Mouse (Mus musculus) retina, postnatal 1 day (tissue): ENCODE results near the gene Cdc42ep2.
A peak's percentile ranks its signal among the peaks of the same experiment; 100 is the strongest.

ENCODE experiments used
- DNase-seq: peaks from one replicate; pipeline ENCODE4 v3.0.0-alpha.2; 2012

The Cdc42ep2 gene

GRCm38 (mm10) chr19:5924713-5925093 lies at the start of gene Cdc42ep2:
Cdc42ep2 (minus strand) TSS chr19:5924816.
- DNase-seq, result peak; percentile 95

- no peak for DNase-seq
Observed at GRCm38 (mm10) chr19:5967664-5968063, 43.0 kb upstream of the Cdc42ep2 start.

DNA sequence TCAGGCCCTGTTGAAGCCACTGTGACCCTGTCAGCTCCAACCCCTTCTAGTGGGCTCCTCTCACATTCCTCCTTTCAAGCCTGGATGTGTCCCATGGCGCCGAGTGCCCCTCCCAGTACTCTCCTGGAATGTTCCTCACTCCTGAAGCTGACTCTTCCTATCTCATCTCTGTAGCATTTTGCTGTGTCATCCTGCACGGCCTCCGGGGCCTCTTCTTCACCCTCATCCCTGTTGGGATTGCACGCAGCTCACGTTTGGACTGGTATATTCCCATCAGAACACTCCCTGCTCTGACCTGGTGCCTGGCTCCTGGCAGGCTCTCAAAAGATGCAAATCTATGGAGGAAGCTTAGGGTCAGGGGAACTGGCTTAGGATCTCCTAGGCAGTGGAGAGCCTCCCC lies 42.2 kb upstream of the Cdc42ep2 start:
- DNase-seq, result no peak

DNA sequence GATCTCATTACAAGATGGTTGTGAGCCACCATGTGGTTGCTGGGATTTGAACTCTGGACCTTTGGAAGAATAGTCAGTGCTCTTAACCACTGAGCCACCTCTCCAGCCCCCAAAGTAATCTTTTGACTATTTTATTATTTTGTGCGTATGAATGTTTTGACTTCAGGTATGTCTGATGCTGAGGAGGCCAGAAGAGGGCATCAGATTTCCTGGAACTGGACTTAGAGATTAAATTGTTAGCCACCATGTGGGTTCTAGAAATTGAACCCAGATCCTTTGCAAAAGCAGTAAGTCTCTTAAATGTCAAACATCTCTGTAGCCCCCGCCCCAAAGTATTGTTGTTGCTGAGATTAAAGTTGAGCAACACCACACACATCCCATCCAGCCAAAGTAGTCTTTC lies 41.3 kb upstream of the Cdc42ep2 start:
- DNase-seq, result no peak

- peak; percentile 85 for DNase-seq
Observed at GRCm38 (mm10) chr19:5965280-5965679, 40.7 kb upstream of the Cdc42ep2 start.

GRCm38 (mm10) chr19:5964804-5965203 lies 40.2 kb upstream of the Cdc42ep2 start:
- no peak for DNase-seq

DNA sequence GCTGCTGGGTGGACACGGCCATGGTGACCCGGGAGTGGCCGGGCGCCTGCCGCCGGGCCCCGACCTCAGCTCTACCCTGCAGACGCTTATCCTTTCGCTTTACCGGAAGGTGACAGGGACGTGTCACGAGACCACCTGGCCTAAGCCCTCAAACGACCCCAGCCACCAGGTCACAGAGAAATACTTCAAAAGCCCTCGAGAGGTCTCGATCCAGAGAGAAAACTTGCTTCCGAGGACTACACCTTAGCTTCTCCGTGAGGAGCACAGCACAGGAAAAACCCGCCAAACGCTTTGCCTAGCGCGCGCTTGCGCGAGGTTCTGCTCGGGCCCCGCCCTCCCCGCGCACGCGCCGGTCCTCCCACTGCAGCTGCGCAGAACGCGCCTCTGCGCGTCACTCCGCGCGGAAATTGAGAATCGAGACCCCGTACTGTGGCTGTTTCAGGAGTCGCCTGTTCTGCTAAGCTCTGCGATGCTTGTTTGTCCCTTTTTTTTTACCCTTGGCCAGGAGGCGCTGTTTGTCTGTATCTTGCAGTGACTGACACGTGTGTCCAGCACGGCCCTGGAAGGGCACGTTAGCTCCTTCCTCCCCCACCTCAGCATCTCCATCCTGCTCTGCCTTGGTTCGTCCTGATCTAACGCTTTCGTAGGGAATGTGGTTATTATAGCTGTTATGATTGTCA lies 39.4 kb upstream of the Cdc42ep2 start, which contains the start of gene Pola2:
Pola2 (minus strand) TSS at position 320 of the 680 bp plus-strand sequence.
- DNase-seq, result peak; percentile 91

DNA sequence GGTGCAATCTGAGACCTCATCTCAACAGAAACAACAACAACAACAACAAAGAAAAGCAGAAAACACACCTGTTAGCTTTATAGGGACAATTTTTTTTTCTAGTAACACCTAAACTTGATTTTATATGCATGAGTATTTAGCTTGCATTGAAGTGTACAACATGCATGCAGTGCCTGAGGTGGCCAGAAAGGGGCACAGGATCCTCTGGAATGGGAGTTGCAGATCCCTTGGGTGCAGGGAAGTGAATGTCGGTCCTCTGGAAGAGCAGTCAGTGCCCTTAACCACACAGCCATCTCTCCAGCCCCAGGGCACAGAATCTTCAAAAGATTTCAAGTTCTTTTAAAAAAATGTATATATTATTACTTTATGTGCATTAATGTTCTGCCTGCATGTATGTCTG lies 38.0 kb upstream of the Cdc42ep2 start:
- DNase-seq, result no peak

DNA sequence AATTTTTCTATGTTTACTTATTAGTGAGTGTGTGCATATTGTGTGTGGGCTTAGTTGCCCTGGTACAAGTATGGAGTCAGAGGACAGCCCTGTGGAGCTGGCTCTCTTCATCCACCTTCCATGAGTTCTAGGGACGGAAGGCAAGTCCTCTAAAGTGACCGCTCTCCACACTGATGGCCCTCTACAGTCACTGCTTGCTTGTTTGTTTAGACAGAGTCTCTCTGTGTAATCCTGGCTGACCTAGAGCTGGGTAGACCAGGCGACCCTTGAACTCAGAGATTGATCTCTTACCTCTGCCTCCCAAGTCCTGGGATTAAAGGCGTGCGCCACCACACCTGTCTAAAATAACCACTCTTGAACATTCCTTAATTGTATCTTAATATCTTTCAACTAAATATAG lies 32.8 kb upstream of the Cdc42ep2 start:
- DNase-seq, result no peak

DNA sequence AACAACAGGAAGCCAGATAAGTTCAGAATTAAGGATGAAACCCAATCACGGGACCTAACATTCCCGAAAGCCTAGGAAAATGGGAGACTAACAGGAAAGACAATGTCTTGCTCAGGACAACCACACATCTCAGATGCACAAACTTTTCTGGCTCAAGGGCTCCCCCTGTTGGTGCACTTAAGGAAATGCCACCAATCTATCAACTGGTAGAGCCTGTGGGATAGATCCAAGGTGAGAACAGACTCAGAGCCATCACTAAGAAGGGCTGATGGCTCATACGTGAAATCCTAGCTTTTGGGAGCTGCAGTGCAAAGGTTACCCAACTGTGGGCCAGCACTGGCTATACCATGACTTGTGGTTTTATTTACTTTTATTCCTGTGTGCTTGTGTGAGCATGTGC lies 32.1 kb upstream of the Cdc42ep2 start:
- DNase-seq, result peak; percentile 84

GRCm38 (mm10) chr19:5955704-5956670 lies 31.4 kb upstream of the Cdc42ep2 start:
- DNase-seq, result no peak

DNA sequence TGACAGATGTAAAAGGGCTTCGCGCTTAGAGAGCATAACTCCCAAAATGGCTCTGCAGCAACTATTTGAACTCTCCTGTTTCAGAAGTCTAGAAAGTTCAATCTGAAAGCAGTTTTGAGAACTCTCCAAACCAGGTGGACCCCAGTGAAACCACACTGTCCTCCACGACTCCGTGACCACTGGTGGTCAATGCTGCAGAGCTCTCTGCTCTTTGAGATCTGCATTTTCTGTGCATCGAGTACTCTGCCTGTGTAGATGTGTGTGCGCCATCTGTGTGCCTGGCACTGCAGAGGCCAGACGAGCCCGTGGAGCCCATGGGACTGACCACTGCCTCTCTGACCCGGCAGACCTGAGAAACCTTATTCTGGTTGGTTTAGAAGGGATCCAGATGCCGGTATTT lies 30.3 kb upstream of the Cdc42ep2 start:
- no peak for DNase-seq

DNA sequence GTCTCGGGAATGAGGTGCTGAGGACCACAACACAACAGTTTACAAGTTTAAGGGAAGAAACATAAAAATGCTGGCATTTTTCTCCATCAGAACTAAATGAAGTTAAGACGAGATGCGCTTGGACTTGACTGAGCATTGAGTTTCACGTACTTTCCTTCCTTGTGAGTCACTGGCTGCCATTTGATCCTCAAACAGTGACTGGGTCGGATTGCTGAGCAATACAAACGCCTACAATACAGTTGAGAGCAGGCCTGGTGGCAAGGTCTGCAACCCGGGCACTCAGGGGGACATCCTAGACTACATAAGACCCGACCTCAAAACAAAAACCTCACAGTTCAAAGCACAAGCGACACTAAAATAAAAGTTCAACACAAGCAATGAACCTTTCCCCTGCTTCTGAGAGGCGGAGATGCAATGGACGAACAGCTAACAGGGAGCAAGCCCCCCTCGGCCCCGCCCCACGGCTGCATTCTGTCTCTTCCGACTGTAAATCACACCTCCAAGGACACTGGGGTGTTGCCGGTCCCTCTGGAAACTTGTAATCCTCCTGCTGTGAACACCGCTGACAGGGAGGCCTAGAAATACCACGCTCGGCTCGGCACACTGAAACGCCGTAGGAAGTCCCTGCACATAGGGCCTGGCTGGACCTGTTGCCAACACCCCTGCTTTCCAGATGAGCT lies 29.6 kb upstream of the Cdc42ep2 start:
- DNase-seq, result no peak

DNA sequence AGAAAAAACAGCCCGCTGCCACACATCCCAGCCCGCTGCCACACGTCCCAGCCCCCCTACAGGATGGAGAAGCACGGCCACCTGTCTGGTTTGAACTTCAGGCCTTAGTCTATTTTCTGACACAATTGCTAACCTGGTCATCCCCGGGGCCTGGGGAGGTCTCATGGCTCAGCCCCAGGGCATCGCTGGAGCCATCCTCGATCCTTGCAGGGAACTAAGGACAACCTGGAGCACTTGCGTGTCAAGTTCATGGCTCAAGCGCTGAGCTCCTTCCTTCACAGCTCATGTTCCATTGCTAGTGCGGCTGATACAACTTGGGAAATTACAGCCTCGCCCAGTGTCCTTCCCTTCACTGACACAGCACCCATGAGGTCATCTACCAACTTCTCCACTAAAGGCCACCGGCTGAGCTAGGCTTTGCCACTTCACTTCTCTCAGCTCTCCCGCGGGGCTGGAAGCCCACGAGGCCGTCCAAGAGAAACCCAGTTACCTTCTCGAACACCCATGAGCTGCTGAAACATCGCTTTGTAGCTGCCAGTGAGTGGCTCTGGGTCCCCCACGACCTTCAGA lies 28.7 kb upstream of the Cdc42ep2 start:
- no peak for DNase-seq

GRCm38 (mm10) chr19:5952071-5952691 lies 27.6 kb upstream of the Cdc42ep2 start:
- DNase-seq, result no peak

DNA sequence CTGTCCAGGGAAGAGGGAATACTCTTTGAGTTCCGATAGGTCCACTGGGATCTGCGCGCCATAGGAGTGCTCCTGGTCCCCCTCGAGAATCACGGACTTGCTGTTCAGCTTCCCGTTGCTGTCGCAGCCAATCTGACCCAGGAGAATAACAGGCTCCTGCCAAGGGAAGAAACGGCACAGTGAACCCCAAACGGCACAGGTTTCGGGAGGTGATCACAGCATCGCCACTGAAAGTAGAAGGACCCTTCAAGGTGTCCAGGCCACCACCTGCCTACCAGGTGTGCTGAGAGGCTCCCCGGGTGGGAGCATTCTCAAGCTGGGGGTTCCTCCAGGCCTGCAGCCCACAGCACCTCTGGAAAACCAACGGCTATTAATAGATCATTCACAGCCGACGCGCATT lies 27.0 kb upstream of the Cdc42ep2 start:
- DNase-seq, result no peak

DNA sequence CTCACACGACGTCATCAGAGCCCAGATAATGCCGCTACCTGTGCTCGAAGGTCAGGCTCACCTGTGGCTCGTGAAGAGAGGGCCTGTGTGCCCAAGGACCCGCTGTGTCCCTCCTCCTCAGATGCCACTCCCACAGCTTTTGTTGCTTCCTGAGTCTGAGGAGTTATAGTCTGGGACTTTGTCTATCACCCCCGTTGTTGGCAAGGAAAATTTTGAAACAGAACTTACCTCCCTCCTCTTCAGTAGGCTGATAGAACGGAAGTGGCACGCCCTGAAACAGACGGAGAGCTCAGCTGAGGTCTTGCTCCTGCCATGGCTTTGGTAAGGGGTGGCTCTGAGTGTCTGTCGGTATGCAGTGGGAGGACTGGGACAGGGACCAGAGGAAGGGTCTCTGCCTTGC lies 25.6 kb upstream of the Cdc42ep2 start:
- DNase-seq, result no peak

GRCm38 (mm10) chr19:5945891-5946290 lies 21.3 kb upstream of the Cdc42ep2 start:
- no peak for DNase-seq

DNA sequence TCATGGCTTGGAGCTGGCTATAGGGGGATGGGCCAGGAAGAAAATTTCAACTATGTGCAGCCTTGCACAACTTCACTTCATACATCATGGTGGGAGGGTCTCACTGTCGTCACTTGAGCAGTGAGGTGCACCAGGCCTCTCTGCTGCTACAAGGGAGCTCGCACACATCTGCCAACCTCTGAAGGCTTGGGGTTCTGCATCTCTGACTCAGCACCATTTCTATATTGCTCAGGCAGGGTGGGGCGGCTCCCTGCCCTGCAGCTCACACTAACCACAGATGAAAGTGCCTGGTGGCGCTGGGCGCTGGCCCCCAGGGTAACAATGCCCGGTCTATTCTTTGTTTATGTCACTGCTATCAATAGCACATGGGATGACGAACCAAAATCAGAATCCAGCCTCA lies 20.4 kb upstream of the Cdc42ep2 start:
- no peak for DNase-seq

DNA sequence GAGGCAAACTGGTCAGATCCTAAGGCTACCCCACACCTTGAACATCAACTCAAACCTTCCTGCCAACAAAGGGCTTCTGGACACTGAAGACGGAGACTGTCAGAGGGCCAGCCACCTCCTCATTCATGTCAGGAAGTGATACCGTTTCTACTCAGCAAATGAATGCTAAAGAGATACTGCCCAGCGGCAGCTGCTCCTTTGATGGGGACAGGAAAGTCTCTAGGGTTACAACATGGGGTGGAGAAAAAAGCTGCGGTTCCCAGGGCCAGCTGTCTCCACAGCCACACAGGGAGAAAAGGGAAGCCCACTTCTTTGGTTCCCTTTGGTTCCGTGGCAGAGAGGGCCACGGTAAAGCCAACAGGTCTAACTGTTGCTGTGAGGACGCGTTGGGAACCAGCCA lies 19.5 kb upstream of the Cdc42ep2 start:
- DNase-seq, result no peak

GRCm38 (mm10) chr19:5943404-5943803 lies 18.8 kb upstream of the Cdc42ep2 start:
- DNase-seq, result no peak

GRCm38 (mm10) chr19:5942581-5942980 lies 18.0 kb upstream of the Cdc42ep2 start:
- DNase-seq, result no peak

DNA sequence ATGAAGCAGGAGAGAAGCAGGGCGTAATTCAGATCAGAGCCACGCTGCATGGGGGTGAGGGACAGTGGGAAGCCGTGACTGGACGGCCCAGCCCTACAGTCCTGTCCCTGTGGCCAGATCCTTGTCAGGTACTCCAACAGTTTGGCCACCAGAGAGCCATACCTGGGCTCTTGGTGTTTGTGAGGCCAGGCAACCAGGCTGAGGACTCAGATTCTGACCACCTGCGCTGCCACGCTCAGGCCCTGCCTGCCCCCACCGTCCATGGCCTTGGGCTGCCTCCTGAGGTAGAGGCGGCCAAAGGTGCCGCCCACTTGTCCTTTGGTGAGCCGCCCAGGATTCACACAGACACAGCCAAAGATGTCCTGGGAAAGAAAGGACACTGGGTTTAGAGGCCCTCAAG lies 16.0 kb upstream of the Cdc42ep2 start:
- no peak for DNase-seq
